Mouse (Mus musculus) hindbrain, embryonic 10.5 days (tissue): ENCODE data around the gene Cept1. TPM values are rescaled to one million over a fixed set of nuclear protein-coding genes. Genes with fewer than 3 reads are reported as not detected.
"Not testable (repeated sequence)": the region's sequence is repeated elsewhere in the genome, so short reads cannot be mapped to it uniquely, and the experiment has no call there.

Experiments used
- DNase-seq: peaks from one replicate; pipeline ENCODE4 v3.0.0-alpha.2; 2017; ENCODE audit warnings: low spot score
- H3K27ac ChIP-seq: fragments of 300-500 bp; sonication (generic); 2 replicates; pipeline ENCODE4 v1.5.1; 2016; ENCODE audit warnings: mild to moderate bottlenecking, moderate library complexity
- H3K27me3 ChIP-seq: fragments of 300-500 bp; sonication (generic); 2 replicates; pipeline ENCODE4 v1.6.1; 2016; ENCODE audit warnings: mild to moderate bottlenecking; ENCODE audit not compliant: poor library complexity, insufficient read depth, severe bottlenecking
- H3K36me3 ChIP-seq: fragments of 300-500 bp; sonication (generic); 2 replicates; pipeline ENCODE4 v1.6.1; 2016; ENCODE audit warnings: mild to moderate bottlenecking, moderate library complexity
- H3K4me1 ChIP-seq: fragments of 300-500 bp; sonication (generic); replicated peaks from 2 replicates; pipeline ENCODE4 v1.6.1; 2016; ENCODE audit warnings: mild to moderate bottlenecking
- H3K4me3 ChIP-seq: fragments of 300-500 bp; sonication (generic); 2 replicates; pipeline ENCODE4 v1.5.1; 2016; ENCODE audit warnings: mild to moderate bottlenecking, moderate library complexity
- H3K9me3 ChIP-seq: fragments of 300-500 bp; sonication (generic); 2 replicates; pipeline ENCODE4 v1.6.1; 2016; ENCODE audit warnings: mild to moderate bottlenecking, moderate library complexity
- WGBS: fragments of 180-500 bp; shearing (Covaris S2); methylation state at CpG from one replicate; pipeline ENCODE4 v1.1.7; 2016; 5-methylcytosine and 5-hydroxymethylcytosine counted together
- polyA plus RNA-seq: library from polyadenylated mRNA; unstranded; fragments of >200 nt; fragmentation: Nextera tagmentation; extraction: Ambion mirVana; gene quantifications from 2 replicates; pipeline ENCODE4 v1.2.1, GENCODE M21; 2016

The Cept1 gene
- 33.1 and 37.0 TPM in 2 replicates for polyA plus RNA-seq

GRCm38 (mm10) chr3:106547171-106547923 lies at the start of gene Cept1, which contains the start of gene Dram2:
TSS of gene Cept1 (minus strand) at chr3:106547802.
TSS of gene Dram2 (plus strand) at chr3:106547798.
- DNase-seq: peak; percentile 94
- Histone ChIP-seq H3K4me3 (peak within 1 kb of the TSS; percentile 89), H3K4me1 (peaks cover 23% of the 10 kb centered on the region), H3K27me3 (no peaks in the 10 kb centered on the region), H3K27ac (peak within 1 kb of the TSS; percentile 96), H3K9me3 (no peaks in the 10 kb centered on the region), H3K36me3 (0 out of 2 replicates have a peak, but pooled peaks cover 3% of the 10 kb centered on the region)
- WGBS: under 1% methylated on average over 63 of the region's 63 CpGs

- not testable (repeated sequence) for H3K4me1 ChIP-seq, H3K9me3 ChIP-seq, DNase-seq
Observed at GRCm38 (mm10) chr3:106593631-106594030, 46.0 kb upstream of the Cept1 start.

GRCm38 (mm10) chr3:106579296-106579695 lies 31.7 kb upstream of the Cept1 start:
- WGBS: 89% methylated on average over 2 of the region's 2 CpGs
- Histone ChIP-seq H3K4me1 (no peaks in the 10 kb centered on the region), H3K27ac (no peak overlapping the region), H3K27me3 (no peaks in the 10 kb centered on the region), H3K36me3 (peaks cover 7% of the 10 kb centered on the region), H3K4me3 (no peak overlapping the region), H3K9me3 (no peaks in the 10 kb centered on the region)
- no peak for DNase-seq

More at GRCm38 (mm10) chr3:106593631-106594030, 46.0 kb upstream of the Cept1 start:
- H3K4me3 ChIP-seq, H3K27me3 ChIP-seq, H3K36me3 ChIP-seq, H3K27ac ChIP-seq: not testable (repeated sequence)
- 86% methylated on average over 4 of the region's 4 CpGs for WGBS

DNA sequence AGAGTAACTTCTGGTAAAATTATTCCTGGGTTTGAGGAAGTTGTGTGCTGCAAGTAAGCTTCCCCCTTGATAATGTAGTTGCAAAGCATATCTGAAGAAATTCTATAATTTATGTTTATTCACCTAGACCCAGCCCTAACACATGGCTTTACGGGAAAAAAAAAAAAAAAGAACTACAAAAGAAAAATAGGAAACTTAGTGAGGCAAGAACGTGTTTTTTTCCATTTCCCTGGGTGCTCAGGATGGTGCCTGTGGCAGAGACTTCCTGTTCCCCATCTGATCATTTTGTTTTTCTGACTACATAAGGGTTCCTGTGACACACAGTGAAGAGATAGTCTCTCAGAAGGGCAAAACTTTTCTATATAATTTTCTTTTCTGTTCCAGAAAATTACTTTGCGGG lies 25.6 kb upstream of the Cept1 start:
- Histone ChIP-seq H3K9me3 (no peaks in the 10 kb centered on the region), H3K27ac (no peak overlapping the region), H3K4me3 (no peak overlapping the region), H3K4me1 (no peaks in the 10 kb centered on the region), H3K27me3 (no peaks in the 10 kb centered on the region), H3K36me3 (peaks cover 11% of the 10 kb centered on the region)
- DNase-seq: no peak
- WGBS: 86% methylated on average over 3 of the region's 3 CpGs

GRCm38 (mm10) chr3:106565876-106566275 lies 18.3 kb upstream of the Cept1 start:
- no peaks in the 10 kb centered on the region for H3K9me3 ChIP-seq
- H3K27me3 ChIP-seq: no peaks in the 10 kb centered on the region
- H3K27ac ChIP-seq: no peak overlapping the region
- peaks cover 11% of the 10 kb centered on the region; the same call in 1 of the 2 replicates for H3K36me3 ChIP-seq
- WGBS: 90% methylated on average over 3 of the region's 3 CpGs
- no peak overlapping the region for H3K4me3 ChIP-seq
- DNase-seq: no peak
- no peaks in the 10 kb centered on the region for H3K4me1 ChIP-seq

DNA sequence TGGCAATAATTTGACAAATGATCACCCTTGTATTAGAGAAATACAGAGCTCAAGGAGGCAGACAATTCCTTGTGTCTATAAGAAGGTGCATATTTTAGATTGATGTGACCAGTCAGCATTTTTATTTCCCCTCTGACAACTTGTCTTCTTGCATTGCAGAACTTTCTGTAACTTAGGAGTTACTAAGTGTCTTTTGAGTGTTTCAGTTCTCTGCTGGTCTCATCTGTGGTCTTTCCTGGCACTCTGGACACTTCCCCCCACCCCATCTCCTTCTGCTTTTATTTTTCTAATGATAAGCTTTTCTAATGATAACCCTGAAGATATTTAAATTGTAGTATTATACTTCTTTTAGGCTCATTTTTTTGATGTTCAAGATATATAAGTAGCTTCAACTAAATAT lies 10.7 kb upstream of the Cept1 start:
- H3K4me1 ChIP-seq: no peaks in the 10 kb centered on the region
- H3K36me3 ChIP-seq: peaks cover 41% of the 10 kb centered on the region
- no peaks in the 10 kb centered on the region for H3K9me3 ChIP-seq
- H3K27ac ChIP-seq: no peak overlapping the region
- H3K27me3 ChIP-seq: no peaks in the 10 kb centered on the region
- H3K4me3 ChIP-seq: no peak overlapping the region
- DNase-seq: no peak

GRCm38 (mm10) chr3:106555743-106556250 lies 8.2 kb upstream of the Cept1 start:
- H3K36me3 ChIP-seq: peaks cover 45% of the 10 kb centered on the region
- no peaks in the 10 kb centered on the region for H3K27me3 ChIP-seq
- DNase-seq: no peak
- no peak overlapping the region for H3K4me3 ChIP-seq
- H3K4me1 ChIP-seq: no peaks in the 10 kb centered on the region
- no peaks in the 10 kb centered on the region for H3K9me3 ChIP-seq
- H3K27ac ChIP-seq: no peak overlapping the region
- 90% methylated on average over 3 of the region's 3 CpGs for WGBS

GRCm38 (mm10) chr3:106553411-106553810 lies 5.8 kb upstream of the Cept1 start:
- DNase-seq: no peak
- no peak overlapping the region for H3K27ac ChIP-seq
- 92% methylated on average over 5 of the region's 5 CpGs for WGBS

DNA sequence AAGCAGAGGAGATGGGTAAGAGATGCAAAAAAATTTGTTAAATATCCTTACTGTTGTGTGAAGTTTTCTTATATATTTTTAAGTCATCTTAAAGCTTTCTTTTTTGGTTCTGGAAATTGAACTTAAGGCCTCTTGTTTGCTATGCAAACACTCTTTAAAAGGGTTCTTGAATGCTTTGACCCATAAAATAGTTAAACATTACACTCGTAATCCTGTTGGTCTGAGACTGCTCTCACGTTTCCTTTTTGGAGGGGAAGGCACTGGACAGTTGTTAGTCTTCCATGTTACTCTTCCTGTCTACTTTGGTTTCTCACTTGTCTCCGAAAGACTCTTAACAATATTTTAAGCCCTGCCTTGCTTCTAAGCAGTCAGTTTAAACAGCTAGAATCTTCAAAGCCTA lies 1.4 kb upstream of the Cept1 start:
- 52% methylated on average over 3 of the region's 3 CpGs for WGBS
- Histone ChIP-seq H3K27me3 (no peaks in the 10 kb centered on the region), H3K4me3 (peak overlapping the region; percentile 89), H3K4me1 (peaks cover 23% of the 10 kb centered on the region), H3K9me3 (no peaks in the 10 kb centered on the region), H3K27ac (no peak overlapping the region), H3K36me3 (peaks cover 11% of the 10 kb centered on the region)
- no peak for DNase-seq

More at GRCm38 (mm10) chr3:106553411-106553810, 5.8 kb upstream of the Cept1 start:
- H3K36me3 ChIP-seq: peaks cover 40% of the 10 kb centered on the region
- no peak overlapping the region for H3K4me3 ChIP-seq
- H3K9me3 ChIP-seq: no peaks in the 10 kb centered on the region
- peaks cover 7% of the 10 kb centered on the region; the same call in 1 of the 2 replicates for H3K4me1 ChIP-seq
- H3K27me3 ChIP-seq: no peaks in the 10 kb centered on the region

GRCm38 (mm10) chr3:106547924-106548539 lies 430 bp upstream of the Cept1 start:
- Histone ChIP-seq H3K9me3 (no peaks in the 10 kb centered on the region), H3K36me3 (0 out of 2 replicates have a peak, but pooled peaks cover 3% of the 10 kb centered on the region), H3K4me3 (peak overlapping the region; percentile 89), H3K4me1 (peaks cover 23% of the 10 kb centered on the region), H3K27ac (peak overlapping the region; percentile 96), H3K27me3 (no peaks in the 10 kb centered on the region)
- no peak for DNase-seq
- under 1% methylated on average over 27 of the region's 27 CpGs for WGBS

GRCm38 (mm10) chr3:106544721-106545316 lies 2.8 kb downstream of the Cept1 start:
- Histone ChIP-seq H3K27me3 (no peaks in the 10 kb centered on the region), H3K36me3 (no peaks in the 10 kb centered on the region), H3K4me1 (peaks cover 23% of the 10 kb centered on the region), H3K9me3 (no peaks in the 10 kb centered on the region), H3K27ac (no peak overlapping the region), H3K4me3 (no peak overlapping the region)
- no peak for DNase-seq
- WGBS: 91% methylated on average over 8 of the region's 8 CpGs

GRCm38 (mm10) chr3:106533277-106533676 lies 14.3 kb downstream of the Cept1 start:
- no peak for DNase-seq
- Histone ChIP-seq H3K27ac (no peak overlapping the region), H3K36me3 (peaks cover 27% of the 10 kb centered on the region; the same call in 1 of the 2 replicates), H3K4me1 (no peaks in the 10 kb centered on the region), H3K9me3 (no peaks in the 10 kb centered on the region), H3K27me3 (no peaks in the 10 kb centered on the region), H3K4me3 (no peak overlapping the region)
- WGBS: 92% methylated on average over 2 of the region's 2 CpGs

GRCm38 (mm10) chr3:106528032-106528431 lies 19.6 kb downstream of the Cept1 start:
- DNase-seq: no peak
- no peaks in the 10 kb centered on the region for H3K4me1 ChIP-seq
- H3K9me3 ChIP-seq: no peaks in the 10 kb centered on the region
- no peak overlapping the region for H3K27ac ChIP-seq
- WGBS: 84% methylated on average over 2 of the region's 2 CpGs
- no peak overlapping the region for H3K4me3 ChIP-seq
- peaks cover 9% of the 10 kb centered on the region; the same call in 1 of the 2 replicates for H3K36me3 ChIP-seq
- no peaks in the 10 kb centered on the region for H3K27me3 ChIP-seq
